Mouse (Mus musculus) WW6 (cell line): Measurements from ENCODE around the gene Celf2.

Experiments
- DNase-seq: peaks from one replicate; pipeline ENCODE4 v3.0.0-alpha.2; 2013; ENCODE audit warnings: low read depth, low spot score

Celf2 gene

DNA sequence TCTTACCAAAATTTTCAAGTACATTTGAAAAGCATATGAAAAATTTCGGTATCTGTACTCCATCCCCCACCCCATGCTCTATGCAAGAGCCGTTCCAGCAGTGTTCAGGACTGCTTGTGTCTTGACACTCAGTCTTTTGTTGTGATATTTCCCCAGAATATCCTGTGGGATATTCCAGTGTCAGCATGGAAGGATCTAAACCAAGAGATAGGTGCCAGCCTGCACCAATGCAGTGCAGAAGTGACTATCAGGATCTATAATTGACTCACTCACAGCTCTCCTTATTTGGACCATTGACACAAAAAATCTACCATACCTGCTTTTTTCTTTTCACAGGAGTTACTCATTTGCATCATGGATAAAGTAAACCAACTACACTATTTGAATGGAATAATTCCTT is 116.9 kb downstream of the Celf2 start:
- no peak for DNase-seq

DNA sequence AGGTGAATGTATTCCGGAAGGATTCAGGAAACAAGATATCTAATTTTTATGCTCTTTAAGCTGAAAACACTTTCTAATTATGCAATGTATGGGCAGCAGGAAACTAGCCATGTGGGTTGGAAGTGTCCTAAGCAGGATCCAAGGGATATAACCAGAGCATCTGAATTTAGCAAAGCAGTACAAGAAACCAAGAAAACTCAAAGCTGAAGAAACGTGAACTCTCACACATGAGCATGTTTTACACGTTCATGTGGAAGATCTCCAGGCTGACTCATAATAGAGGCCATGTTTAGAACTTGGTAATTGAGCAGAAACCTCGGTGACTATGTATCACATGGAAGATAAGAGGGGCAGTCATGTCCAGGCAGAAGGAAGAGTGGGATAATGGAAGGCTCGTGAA is 120.1 kb downstream of the Celf2 start:
- DNase-seq = no peak

DNA sequence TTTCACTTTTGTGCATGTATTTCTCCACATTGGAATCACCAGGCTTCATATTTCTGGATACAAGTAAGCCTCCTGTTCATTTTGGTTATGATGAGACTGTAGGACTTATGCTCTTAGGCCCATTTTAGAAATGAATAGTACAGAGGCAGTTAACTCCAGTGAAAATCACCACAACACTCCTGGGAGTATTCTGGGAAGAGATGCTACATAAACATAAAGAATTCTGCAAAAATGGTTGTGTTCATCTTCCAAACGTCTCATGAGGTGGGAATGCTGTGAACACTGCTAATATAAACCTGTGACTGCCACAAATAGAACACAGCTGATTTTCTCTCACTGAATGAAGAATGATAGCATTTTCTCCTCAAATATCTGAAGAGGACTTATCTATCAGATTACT is 130.6 kb downstream of the Celf2 start:
- DNase-seq = no peak

DNA sequence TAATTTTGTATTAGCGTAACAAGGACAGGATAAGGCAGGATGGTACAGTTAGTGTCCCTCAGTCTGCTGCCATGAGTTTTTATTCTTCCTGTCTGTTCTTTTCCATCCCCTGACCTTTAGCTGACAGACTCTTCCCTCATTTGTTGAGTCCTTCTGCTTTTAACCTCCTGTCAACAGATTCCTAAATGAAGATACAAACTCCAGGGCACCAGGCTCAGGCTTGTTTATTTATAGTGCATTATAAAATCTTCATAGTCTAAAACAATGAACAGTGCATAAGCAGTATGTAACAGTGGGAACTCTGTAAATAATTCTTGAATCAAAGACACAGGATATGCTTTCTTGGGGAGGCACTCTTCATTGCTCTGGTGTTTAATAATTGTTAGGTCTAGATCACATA is 131.5 kb downstream of the Celf2 start:
- no peak for DNase-seq

DNA sequence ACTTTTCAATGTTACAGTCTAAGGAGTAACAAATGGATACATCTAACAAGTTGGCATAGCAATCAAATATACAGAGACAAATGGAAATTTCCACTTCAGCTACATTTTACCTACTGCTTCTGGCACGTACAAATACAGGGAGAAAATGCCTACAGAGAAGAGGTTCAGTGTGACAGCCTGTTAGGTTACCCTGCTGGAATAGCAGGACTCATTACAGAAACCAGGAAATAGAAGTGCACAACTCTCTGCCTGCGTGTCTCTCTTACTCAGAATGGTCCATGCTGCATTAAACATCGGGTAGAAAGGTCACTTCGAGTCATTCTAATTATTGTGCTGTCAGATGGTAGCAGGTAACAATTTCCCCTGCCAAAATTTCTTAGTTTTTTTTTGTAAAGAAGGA is 141.6 kb downstream of the Celf2 start:
- no peak for DNase-seq

DNA sequence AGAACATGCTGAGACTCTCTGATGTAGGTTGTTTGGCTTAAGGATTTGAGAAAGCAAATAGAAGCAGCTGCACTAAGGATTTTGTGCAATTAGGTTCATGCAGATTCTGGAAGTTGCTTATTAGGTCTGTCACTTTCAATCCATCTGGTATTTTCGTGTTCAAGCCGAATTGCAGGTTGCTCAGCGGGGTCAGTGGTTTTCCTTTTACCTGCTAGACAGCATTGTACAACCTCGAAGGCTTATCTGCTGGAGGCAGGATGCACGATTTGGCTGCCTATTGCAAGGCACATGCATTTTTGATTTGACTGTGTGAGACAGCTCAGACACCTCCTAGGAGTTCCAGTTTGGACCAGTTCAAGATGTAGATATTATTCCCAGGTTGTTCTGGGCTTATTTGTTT is 149.8 kb downstream of the Celf2 start:
- no peak for DNase-seq

DNA sequence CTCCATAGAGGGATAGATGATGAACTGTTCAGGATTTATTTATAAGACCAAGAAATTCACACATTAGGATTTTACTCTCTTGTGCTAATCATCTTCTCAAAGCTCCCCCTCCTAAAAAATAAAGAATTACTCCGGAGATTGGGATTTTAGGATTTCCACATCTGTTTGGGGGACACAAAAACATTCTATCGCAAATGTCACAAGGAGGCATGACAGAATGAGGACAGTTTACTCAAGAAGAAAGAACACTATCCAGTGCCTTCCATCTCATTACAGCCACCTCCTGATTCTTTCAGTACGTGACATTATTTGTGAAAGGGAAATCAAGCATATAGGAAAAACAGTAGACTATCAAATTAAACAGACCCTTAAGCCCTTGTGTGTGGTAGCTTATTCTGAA is 150.5 kb downstream of the Celf2 start:
- no peak for DNase-seq

DNA sequence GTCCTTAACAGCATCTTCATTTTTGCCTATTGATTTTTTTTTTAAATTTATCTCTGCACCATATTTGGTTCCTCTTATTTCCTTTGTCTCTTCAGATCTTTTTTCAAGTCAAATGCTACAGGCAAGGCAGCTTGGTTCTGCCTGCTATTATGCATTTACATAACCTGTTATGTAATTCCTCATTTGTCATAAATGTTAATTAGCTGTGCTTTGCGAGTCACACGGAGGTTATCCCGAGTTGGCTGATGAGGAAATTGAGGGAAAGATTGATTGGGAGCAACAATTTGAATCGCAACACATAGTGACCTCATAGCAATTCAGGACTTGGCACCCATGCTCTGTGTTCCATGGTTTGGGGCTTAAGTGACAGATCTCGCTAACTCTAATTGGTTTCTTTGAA is 158.1 kb downstream of the Celf2 start:
- no peak for DNase-seq

DNA sequence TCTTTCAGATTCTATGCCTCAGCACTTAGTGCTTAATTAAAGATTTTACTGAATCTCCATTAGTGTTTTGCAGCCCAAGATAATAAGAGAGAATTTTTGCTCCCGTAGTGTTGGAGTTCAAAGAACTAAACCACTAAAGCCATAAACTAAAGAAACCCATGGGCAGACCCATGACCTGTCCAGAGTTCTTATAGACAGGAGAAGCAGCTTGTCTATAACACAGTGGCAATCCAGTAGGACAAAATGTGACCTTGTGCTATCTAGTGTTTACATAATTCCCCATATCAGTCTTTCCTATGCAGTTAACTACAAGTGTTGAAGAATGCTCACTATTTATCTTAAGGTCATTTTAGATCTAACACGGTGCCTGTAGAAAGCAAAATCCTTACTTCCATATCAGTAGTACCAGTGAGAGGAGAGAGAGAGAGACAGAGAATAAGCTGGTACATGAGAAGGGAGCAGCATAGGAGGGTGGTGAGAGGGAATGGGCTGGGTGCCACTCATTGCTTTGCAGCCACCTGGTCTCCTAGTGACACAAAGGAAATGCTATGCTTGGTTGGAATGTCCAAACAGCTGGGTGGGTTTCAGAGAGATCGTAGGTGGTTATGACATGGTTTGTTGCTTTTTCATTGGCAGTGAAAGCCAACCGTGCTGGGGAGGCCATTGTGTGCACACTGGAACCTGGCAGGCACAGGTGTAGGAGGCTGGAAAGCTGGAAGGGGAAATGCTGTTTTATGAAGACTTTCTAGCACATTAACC is 162.5 kb downstream of the Celf2 start:
- DNase-seq = no peak

DNA sequence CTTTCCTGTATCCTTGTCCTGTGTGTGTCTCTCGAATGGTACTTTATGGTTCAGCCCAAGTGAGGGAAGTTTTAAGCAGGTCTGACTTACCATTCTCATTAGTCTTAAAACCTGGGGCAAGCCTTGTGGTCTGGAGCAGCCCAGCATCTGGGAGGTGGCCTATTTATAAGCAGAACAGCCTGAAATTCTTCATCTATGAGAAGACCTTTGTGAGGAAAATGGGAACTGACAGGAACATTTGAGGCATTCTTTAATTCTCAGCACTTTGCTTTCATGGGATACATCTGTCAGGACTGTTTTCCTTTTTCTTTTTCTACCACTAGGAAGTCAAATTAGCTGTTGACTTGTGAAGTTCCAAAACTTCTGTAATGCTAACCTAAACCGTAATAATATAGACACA is 164.4 kb downstream of the Celf2 start:
- no peak for DNase-seq

DNA sequence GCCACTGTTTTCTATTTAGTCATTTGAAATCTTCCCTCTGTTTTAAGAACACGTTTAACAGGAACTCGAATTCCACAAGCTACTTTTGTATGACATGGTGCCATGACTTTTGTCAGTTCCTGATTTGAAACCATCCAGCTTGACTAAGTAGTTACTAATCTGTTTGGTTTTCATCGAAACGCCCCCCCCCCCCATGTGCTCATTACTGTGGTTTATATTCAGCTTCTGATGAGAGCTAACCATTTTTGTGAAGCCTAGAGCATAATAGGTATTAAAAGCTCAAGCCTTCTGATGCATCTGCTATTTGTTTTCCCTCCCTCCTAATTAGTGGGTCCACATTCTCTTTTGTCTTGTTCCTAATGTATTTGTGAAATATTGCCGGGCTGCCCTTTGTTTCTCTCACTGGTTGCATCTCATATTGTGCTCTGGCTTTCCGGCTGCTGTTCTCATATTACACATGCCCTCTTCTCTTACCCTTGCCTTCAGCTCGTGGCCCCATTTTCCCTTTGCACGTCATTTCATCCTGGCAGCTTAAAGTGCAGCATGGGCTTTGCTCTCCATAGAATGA is 166.4 kb downstream of the Celf2 start:
- DNase-seq = no peak

DNA sequence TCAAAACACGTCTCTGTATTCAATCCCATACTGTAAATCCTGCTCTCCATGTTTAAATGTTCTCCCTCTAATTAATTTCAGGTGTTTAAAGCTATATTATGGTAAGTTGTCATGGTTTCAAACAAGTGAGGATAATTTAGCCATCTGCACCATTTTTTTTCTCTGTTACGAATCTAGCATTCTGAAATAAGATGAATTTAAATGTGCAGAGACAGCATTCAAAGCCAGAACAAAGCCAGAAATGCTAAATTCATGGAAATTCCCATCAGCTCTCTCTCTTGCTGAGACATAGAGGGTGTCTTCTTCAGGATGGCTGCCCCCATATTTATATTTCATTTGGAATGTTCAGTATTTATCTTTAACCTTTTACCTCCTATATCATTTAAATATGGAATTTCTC is 174.5 kb downstream of the Celf2 start:
- DNase-seq = no peak

DNA sequence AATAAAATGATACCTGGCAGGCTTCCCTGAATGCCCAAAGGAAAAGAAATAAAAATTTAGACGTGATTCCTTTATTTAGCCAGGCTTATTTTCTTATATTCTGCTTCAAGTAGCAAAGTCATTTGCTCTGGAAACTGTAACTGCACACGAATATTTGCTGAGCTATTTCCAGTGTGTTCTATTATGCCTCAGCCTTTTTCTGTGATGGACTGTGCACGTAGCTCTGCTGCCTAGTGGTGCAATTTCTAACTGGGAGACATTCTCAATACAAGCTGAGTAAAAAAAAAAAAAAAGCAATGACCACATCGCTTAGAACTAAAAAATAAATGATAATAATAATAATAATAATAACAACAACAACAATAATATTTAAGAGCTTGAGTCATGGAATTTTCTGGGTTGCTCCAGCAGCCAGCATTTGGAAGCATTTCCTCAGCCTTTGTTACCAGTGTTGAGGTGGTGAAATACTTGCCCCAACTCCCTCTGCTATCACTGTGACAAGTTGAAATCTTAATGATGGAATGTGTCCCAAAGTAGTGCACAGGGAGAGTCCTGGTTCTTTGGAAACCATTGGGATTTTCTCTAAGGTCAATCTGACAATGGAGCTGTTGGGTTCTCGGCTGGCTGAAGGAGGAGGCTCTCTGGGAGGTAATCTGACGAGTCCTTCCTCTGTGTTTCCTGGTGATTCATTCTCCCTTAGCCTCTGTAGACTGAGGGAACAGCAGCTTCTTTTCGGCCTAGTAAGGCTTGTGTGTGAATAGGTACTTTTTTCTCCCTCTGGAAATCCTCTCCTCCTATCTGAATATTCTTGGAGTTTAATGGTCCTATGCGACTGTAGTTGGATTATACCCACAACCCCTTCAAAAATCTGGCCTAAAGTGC is 181.1 kb downstream of the Celf2 start:
- DNase-seq = no peak

DNA sequence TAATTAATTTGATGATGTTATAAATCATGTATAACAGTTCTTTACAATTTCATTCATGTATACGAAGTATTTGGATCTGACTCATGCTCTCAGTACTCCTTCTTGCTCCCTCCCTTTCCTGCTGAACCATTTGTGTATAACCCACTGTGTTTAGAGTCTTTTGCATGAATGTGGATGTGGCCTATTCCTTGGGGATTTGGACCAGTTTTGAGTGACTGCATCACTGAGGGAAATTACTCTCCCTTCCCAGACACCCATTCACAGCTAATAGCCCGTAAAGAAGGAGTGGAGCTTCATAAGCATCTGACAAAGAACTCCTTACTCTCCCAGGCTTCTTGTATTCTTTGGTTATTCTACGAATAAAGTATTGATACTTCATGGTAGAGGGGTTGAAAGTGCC is 189.6 kb downstream of the Celf2 start:
- no peak for DNase-seq

DNA sequence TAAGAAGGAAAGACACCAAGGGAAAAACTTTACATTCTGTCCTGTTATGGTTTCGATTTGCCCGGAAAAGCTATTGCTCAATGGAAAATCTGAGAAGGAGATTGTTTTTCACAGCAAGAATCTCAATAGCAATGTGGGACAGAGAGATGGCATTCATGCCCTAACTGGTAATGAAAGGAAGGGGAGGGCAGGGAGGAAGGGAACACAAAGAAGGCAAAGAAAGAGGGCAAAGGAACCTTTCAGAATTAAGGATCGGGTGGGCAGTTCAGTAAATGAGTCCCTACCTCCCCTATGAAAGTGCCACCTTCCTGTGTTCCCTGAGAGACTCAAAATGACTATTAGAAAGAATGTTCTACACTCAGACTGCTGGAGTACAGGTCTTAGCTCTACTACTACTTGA is 197.6 kb downstream of the Celf2 start:
- no peak for DNase-seq

DNA sequence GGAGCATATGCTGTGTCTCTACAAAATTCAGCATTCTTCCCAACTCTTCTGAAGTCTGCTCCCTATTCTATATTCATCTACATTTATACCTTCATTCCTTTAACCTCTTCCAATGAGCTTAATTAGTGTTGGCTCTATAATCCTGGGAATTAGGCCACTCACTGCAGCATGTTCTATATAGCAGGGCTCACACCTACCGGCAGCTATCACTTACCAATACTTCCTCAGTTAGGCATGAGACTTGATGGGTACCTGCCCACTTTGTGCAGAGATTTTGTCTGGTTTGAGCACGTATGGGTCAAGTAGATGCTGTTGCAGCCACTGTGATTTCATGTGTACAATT is 198.6 kb downstream of the Celf2 start:
- DNase-seq = no peak

DNA sequence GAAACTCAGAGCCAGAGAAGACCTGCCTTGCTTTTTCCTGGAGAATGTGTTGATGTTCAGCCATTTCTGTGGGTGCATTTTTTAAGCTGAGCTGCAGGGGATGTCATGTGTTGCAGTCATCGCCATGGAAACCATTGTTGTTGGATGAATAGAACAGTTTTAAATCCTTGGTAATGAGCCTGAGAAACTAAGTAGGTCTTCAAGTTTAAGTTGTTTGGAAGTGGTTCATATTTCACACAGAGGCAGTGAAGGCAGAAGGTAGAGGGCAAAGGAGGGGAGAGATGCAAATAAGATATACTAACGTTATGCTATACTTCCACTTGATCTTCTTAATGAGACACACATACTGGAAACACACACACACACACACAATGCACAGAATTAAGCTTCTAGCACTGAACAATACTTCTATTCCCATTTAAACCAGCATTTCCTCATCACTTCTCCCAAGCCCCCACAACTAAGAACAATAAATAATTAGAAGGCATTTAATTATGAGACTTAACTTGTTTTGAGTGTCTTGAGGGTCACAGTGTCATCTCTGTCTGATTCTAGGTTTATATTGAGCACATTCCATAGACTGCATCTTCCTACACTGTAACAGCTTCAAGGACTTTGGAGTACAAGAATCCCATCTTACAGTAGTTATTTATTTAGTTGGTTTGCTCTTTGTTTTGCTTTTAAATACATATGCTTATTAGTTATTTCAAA is 199.1 kb downstream of the Celf2 start:
- DNase-seq = no peak

DNA sequence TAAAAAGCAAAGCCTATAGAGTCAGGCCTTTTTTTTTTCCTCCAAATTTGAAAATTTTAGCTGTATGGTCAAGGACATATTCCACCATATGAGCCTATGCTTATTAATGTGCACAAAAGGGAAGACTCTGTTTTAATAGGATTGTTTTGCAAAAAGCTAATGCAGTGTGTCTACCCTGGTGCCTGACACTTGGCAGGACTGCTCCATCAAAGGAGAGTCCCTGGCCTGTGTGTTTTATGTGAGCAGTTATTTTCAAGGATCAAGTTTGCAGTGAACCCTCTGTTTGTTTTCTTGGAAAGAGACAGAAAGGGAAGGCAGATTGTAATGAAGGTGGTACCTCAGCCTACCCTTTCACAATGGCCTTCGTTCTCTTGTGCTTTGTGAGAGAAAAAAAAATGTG is 200.0 kb downstream of the Celf2 start:
- DNase-seq = no peak

DNA sequence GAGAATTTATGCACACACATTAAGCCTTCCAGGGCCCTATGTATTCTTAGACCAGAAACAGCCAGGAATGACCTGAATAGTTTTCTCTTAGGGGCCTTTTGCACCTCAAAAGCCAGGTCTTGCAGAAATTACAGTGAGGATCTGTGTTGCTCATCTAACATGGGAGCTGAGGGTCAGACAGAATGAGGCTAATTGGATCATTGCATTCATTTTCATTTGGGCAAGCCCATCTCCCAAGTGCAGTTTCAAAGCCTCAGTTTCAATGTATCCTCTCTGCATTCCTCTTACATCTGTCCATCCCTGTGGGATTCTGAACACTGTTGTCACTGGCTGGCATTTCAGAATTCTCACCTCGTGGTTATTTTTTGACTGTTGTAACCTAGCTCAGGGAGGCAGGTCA is 200.6 kb downstream of the Celf2 start:
- DNase-seq = no peak

DNA sequence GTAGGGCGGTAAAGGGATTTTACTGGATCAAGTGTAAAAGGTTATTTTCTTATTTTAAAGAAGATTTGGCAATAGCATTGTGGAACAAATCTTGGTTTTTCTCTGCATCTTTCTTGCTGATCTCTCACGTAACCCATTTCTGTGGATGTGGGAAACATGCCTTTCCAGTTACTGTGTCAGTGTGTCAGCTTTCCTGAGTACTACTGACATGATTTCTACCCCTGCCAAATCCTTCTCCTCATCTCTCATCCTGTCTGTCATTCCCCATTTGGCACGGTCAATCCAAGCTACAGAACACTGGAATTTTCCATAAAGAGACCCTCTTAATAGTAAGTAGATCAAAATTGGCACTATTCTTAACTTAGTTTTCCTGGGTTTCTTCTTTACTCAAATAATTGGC is 221.9 kb downstream of the Celf2 start:
- DNase-seq = no peak

DNA sequence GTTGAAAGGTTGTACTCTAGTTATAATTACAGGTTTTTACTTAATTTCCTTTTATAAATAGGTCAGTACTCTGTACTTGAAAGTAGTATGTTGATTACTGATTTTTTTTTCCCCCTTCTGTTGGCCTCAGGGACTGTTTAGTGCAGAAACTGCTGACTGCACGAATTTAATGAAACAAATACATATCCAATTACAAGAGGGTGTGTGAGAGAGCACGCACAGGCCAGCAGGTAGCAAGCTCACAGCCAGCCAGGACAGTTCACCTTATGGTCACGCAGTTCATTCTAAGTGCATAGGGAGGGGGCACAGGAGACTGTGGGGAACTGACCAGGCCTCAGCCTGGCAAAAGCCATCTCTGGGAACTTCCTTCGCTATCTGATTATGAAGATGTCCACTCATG is 236.1 kb downstream of the Celf2 start:
- DNase-seq = no peak

DNA sequence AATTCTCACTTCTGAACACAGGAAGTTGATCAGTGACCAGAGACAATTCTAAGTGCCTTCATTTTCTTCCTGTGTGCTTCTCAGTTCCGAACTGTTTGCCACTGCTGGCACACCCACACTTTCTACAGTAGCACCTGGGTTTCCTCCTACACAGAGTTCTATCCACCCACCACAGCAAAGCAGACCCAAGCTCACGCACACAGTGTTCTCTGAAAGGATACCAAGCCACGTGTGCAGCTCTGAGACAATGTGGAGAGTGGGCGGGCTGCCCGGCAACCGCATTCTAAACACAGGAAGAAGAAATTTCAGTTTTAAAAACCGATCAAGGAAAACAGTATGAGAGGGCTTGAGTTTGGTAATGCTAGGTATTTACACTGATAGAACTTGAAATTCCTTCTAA is 239.3 kb downstream of the Celf2 start:
- DNase-seq = no peak
